Comparison of ENCODE assay signal across 8 mouse cellular contexts in the genomic region with DNA sequence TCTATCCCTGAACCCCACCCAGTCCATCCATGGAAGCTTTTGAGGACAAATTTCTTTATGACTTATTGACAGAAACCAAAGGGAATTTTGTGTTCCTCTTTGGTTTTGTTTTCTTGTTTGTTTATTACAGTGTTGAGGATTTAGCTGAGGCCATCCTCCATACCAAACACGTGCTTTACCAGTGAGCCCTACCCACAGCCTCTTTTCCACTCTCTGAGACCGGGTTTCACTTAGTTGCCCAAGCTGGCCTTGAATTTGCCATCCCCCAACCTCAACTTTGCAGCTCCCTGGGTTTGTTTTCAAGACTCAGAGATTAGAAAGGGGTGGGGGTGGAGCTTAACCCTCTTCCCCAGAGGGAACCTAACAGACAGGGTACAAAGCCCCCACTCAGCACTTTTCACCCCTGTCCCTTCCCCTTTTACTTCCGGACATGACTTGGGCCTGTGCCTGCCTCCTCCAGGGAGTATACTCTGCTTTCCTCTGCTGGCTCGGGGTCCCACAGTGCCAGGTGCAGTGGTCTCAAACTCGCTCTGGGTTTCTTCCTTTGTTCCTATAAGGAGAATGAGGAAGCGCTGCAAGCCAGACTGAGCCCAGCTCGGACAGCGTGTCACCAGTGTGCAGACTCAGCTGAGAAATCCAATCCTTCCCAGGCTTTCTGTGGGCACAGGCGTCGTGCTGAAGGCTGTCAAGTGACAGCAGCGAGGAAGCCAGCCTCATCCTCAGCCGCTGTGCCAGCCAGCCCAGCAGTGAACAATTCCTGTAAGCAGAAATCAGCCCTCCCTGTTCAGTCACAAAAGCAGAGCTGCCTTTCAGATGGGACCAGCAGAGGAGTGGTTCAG.
DNase-seq lines count a peak whose midpoint lies in the region; ATAC-seq and TF ChIP-seq lines count a peak whose summit lies in the region.

No protein-coding gene starts in this region.

- no peak overlapping the region for H3K4me2 ChIP-seq in forebrain, embryonic 14.5 days (ENCODE audit: low read length)
- H3K4me2 ChIP-seq in hindbrain, postnatal 0 days (ENCODE audit: low read depth, low read length): no peak overlapping the region
- H3K4me2 ChIP-seq in midbrain, embryonic 14.5 days (ENCODE audit: low read length): no peak overlapping the region

- TF ChIP-seq CTCF in hindbrain, postnatal 0 days (IDR thresholded peaks at IDR 0.05; ENCODE audit: low read depth): no peak

- H3K9me3 ChIP-seq in forebrain, embryonic 14.5 days (replicated peaks; ENCODE audit: control insufficient read depth, low read length): no peaks in the 10 kb centered on the region
- no peaks in the 10 kb centered on the region for H3K9me3 ChIP-seq in hindbrain, postnatal 0 days (ENCODE audit: low read length)
- H3K9me3 ChIP-seq in midbrain, embryonic 14.5 days (ENCODE audit: control insufficient read depth, low read length): no peaks in the 10 kb centered on the region

- peak; percentile 65 for ATAC-seq in frontal cortex, adult (ENCODE audit: low TSS enrichment)
- 0 out of 2 replicates have a peak, but pooled peaks have one; percentile 24 for ATAC-seq in forebrain, embryonic 14.5 days
- ATAC-seq in hindbrain, postnatal 0 days: peak; percentile 52; the same call in 1 of the 2 replicates
- ATAC-seq in midbrain, embryonic 14.5 days (ENCODE audit: low FRiP score, low TSS enrichment): no peak

- H3K36me3 ChIP-seq in forebrain, embryonic 14.5 days (ENCODE audit: control insufficient read depth, insufficient read depth, low read length): no peaks in the 10 kb centered on the region
- H3K36me3 ChIP-seq in hindbrain, postnatal 0 days (ENCODE audit: insufficient read depth, low read length): no peaks in the 10 kb centered on the region
- no peaks in the 10 kb centered on the region for H3K36me3 ChIP-seq in midbrain, embryonic 14.5 days (ENCODE audit: control insufficient read depth, insufficient read depth, low read length)

- WGBS in forebrain, embryonic 14.5 days: 15% methylated on average over 12 of the region's 12 CpGs
- WGBS in hindbrain, postnatal 0 days: 14% methylated on average over 12 of the region's 12 CpGs
- 16% methylated on average over 12 of the region's 12 CpGs for WGBS in midbrain, embryonic 14.5 days

- H3K27me3 ChIP-seq in forebrain, embryonic 14.5 days (replicated peaks; ENCODE audit: control insufficient read depth, insufficient read depth, low read length): no peaks in the 10 kb centered on the region
- H3K27me3 ChIP-seq in hindbrain, postnatal 0 days (ENCODE audit: insufficient read depth, low read length): no peaks in the 10 kb centered on the region
- no peaks in the 10 kb centered on the region for H3K27me3 ChIP-seq in midbrain, embryonic 14.5 days (ENCODE audit: control insufficient read depth, insufficient read depth, low read length)

- peak overlapping the region; percentile 55; the same call in 1 of the 2 replicates for H3K27ac ChIP-seq in forebrain, embryonic 14.5 days (ENCODE audit: low read depth, low read length)
- H3K27ac ChIP-seq in hindbrain, postnatal 0 days: peak overlapping the region; percentile 54; the same call in 1 of the 2 replicates
- H3K27ac ChIP-seq in midbrain, embryonic 14.5 days (replicated peaks; ENCODE audit: low read depth, low read length): peak overlapping the region; percentile 50; the same call in 1 of the 2 replicates

- no peak overlapping the region; the same call in 1 of the 2 replicates for H3K9ac ChIP-seq in forebrain, embryonic 14.5 days (ENCODE audit: low read length)
- H3K9ac ChIP-seq in hindbrain, postnatal 0 days (replicated peaks; ENCODE audit: low read length): no peak overlapping the region
- H3K9ac ChIP-seq in midbrain, embryonic 14.5 days (replicated peaks; ENCODE audit: low read length): no peak overlapping the region; the same call in 1 of the 2 replicates

- no peak for DNase-seq in frontal cortex, postnatal 25 days (ENCODE audit: low spot score in 2 of 2)
- peak; percentile 28 for DNase-seq in 416B (ENCODE audit: low read depth)
- DNase-seq in forebrain, embryonic 14.5 days (ENCODE audit: low spot score): peak; percentile 47
- DNase-seq in hindbrain, postnatal 0 days (ENCODE audit: low spot score): peak; percentile 38
- DNase-seq in midbrain, embryonic 14.5 days: peak; percentile 62
- peak; percentile 59 for DNase-seq in thymus, postnatal 4 days
- DNase-seq in cerebellum, adult 11-12 months: no peak

- peaks cover 32% of the 10 kb centered on the region for H3K4me1 ChIP-seq in forebrain, embryonic 14.5 days (ENCODE audit: control insufficient read depth, insufficient read depth, low read length)
- peaks cover 26% of the 10 kb centered on the region for H3K4me1 ChIP-seq in hindbrain, postnatal 0 days (ENCODE audit: insufficient read depth, low read length)
- peaks cover 35% of the 10 kb centered on the region for H3K4me1 ChIP-seq in midbrain, embryonic 14.5 days (ENCODE audit: control insufficient read depth, insufficient read depth, low read length)

- H3K4me3 ChIP-seq in forebrain, embryonic 14.5 days (ENCODE audit: low read depth, low read length): no peak overlapping the region
- no peak overlapping the region for H3K4me3 ChIP-seq in hindbrain, postnatal 0 days (ENCODE audit: low read length)
- no peak overlapping the region for H3K4me3 ChIP-seq in midbrain, embryonic 14.5 days (replicated peaks; ENCODE audit: low read depth, low read length)

Comparison
In these comparisons a context has a peak if more than half of its experiments do, and no peak if none do; other contexts are left out.
1. DNase-seq: peak in 416B (single experiment), forebrain, embryonic 14.5 days (single experiment), hindbrain, postnatal 0 days (single experiment), midbrain, embryonic 14.5 days (single experiment) and thymus, postnatal 4 days (single experiment); none in frontal cortex, postnatal 25 days (0 of 2) and cerebellum, adult 11-12 months (single experiment).
2. Peak in every context shown above with its lines, with median percentiles within 50 percentile points of each other: H3K27ac ChIP-seq.